Mouse (Mus musculus): Measurements from ENCODE around the gene Zc3h15. TPM values are rescaled to one million over a fixed set of nuclear protein-coding genes. Genes with fewer than 3 reads are reported as not detected.

Gene Zc3h15
- polyA plus RNA-seq, 1 experiment from 2014 or later: 217 TPM

GRCm38 (mm10) chr2:83675681-83676080 is 31.4 kb downstream of the Zc3h15 start:
- no peaks in the 10 kb centered on the region for H3K27me3 ChIP-seq
- no peak overlapping the region for H3K4me2 ChIP-seq
- H3K9me3 ChIP-seq (replicated peaks): no peaks in the 10 kb centered on the region
- 40% methylated on average over 5 of the region's 5 CpGs for WGBS
- no peaks in the 10 kb centered on the region for H3K4me1 ChIP-seq
- H3K9ac ChIP-seq: no peak overlapping the region
- ATAC-seq: peak; percentile 34; the same call in 1 of the 2 replicates
- peaks cover 6% of the 10 kb centered on the region; the same call in 1 of the 2 replicates for H3K36me3 ChIP-seq (ENCODE audit: poor library complexity, severe bottlenecking)
- no peak overlapping the region for H3K4me3 ChIP-seq
- 0 out of 2 replicates have a peak overlapping the region, but pooled peaks have one; percentile 15 for H3K27ac ChIP-seq

GRCm38 (mm10) chr2:83676226-83676870 is 32.1 kb downstream of the Zc3h15 start:
- Histone ChIP-seq H3K27ac (no peak overlapping the region), H3K4me3 (no peak overlapping the region), H3K36me3 (ENCODE audit: poor library complexity, severe bottlenecking) (peaks cover 6% of the 10 kb centered on the region; the same call in 1 of the 2 replicates), H3K27me3 (no peaks in the 10 kb centered on the region), H3K4me1 (no peaks in the 10 kb centered on the region), H3K9ac (no peak overlapping the region), H3K9me3 (replicated peaks) (no peaks in the 10 kb centered on the region), H3K4me2 (no peak overlapping the region)
- 85% methylated on average over 4 of the region's 4 CpGs for WGBS
- ATAC-seq: no peak

DNA sequence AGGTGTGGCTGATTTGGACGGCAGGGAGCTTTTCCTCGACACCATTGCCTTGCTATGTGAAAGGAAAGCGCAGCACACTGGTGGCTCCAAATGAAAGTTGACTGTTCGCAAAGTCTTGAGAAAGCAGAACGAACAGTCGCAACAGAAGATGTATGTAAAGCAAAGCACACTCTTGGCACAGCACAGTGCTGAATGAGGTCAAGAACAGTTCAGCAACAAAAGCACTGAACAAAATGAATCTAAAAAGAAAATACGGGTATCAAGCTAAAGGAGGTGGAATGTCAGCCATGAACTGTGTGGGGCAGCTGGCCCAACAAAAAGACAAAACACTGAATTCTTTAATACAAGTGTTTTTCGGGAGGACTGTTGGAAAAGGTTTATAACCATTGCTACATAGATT is 37.1 kb downstream of the Zc3h15 start:
- WGBS: 83% methylated on average over 8 of the region's 8 CpGs
- no peak overlapping the region for H3K9ac ChIP-seq
- H3K27me3 ChIP-seq: no peaks in the 10 kb centered on the region
- H3K36me3 ChIP-seq (ENCODE audit: poor library complexity, severe bottlenecking): no peaks in the 10 kb centered on the region
- no peaks in the 10 kb centered on the region for H3K4me1 ChIP-seq
- no peak overlapping the region for H3K27ac ChIP-seq
- ATAC-seq: no peak
- H3K4me2 ChIP-seq: no peak overlapping the region
- no peak overlapping the region for H3K4me3 ChIP-seq
- H3K9me3 ChIP-seq (replicated peaks): no peaks in the 10 kb centered on the region

DNA sequence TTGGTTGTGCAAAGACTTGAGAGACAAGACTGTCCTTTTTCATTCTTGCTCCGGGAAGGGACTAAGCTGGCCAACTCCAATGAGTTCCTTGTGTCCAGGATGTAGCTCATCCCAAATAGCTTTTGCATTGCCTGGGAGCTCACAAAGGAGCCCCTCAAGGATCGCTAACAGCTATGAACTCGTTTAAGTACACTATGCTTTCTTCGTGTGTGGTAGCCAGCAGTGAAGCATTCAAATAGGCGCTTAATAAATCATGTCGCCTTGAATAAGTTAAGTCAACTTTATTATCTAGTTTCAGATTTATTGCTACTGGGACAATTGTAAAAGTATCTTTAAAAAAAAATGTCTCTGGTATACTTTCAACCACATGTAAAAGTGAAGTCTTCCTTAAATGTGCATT is 37.5 kb downstream of the Zc3h15 start:
- 79% methylated on average over 6 of the region's 6 CpGs for WGBS
- H3K9ac ChIP-seq: no peak overlapping the region
- H3K27ac ChIP-seq: no peak overlapping the region
- no peak overlapping the region for H3K4me2 ChIP-seq
- no peak overlapping the region for H3K4me3 ChIP-seq
- no peaks in the 10 kb centered on the region for H3K36me3 ChIP-seq (ENCODE audit: poor library complexity, severe bottlenecking)
- H3K4me1 ChIP-seq: no peaks in the 10 kb centered on the region
- H3K9me3 ChIP-seq (replicated peaks): no peaks in the 10 kb centered on the region
- ATAC-seq: no peak
- no peaks in the 10 kb centered on the region for H3K27me3 ChIP-seq

DNA sequence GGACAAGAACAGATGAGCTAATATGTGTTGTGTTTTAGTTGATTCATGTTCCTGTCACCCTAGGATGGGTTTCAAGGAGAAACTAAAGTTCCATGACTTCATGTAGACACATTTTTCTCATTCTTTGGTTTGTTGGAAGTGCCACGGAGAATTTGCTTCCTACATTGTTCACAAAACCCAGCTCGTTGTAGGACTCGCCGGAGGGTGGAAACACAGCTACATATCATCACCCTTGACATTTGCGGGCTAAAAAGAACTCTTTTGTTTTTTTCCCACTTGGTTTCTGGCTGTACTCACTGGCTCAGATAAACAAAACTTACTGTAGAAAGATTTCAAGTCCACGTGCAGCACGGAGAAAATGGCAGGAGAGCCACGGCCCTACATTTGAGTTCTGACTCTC is 38.0 kb downstream of the Zc3h15 start:
- H3K27ac ChIP-seq: no peak overlapping the region
- H3K4me2 ChIP-seq: no peak overlapping the region
- H3K9me3 ChIP-seq (replicated peaks): no peaks in the 10 kb centered on the region
- H3K36me3 ChIP-seq (ENCODE audit: poor library complexity, severe bottlenecking): no peaks in the 10 kb centered on the region
- H3K4me3 ChIP-seq: no peak overlapping the region
- H3K27me3 ChIP-seq: no peaks in the 10 kb centered on the region
- WGBS: 94% methylated on average over 8 of the region's 8 CpGs
- H3K4me1 ChIP-seq: no peaks in the 10 kb centered on the region
- no peak for ATAC-seq
- no peak overlapping the region for H3K9ac ChIP-seq

GRCm38 (mm10) chr2:83683731-83684519 is 39.7 kb downstream of the Zc3h15 start:
- no peak for ATAC-seq
- Histone ChIP-seq H3K36me3 (ENCODE audit: poor library complexity, severe bottlenecking) (no peaks in the 10 kb centered on the region), H3K9me3 (replicated peaks) (no peaks in the 10 kb centered on the region; the same call in 1 of the 2 replicates), H3K4me2 (no peak overlapping the region), H3K27me3 (no peaks in the 10 kb centered on the region), H3K9ac (no peak overlapping the region), H3K4me3 (no peak overlapping the region), H3K4me1 (no peaks in the 10 kb centered on the region), H3K27ac (no peak overlapping the region)
- WGBS: 91% methylated on average over 9 of the region's 9 CpGs

DNA sequence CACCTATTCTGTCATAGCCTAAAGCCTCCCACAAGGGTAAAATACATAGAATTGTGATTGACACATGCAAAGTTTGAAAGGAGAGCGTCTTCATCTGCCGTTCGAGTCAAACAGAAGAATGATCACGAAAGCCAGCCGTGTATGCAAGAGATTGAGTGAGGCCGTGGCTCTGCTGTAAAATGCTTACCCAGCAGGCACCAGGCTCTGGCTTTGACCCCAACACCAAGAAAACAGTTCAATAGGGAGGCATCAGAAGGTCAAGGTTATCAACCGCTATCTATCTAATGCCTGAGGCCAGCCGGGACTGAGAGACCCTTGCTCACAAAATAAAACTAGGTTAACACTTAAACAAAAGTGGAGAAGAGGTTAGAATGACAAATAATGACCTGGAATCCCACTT is 40.5 kb downstream of the Zc3h15 start:
- WGBS: 93% methylated on average over 8 of the region's 8 CpGs

DNA sequence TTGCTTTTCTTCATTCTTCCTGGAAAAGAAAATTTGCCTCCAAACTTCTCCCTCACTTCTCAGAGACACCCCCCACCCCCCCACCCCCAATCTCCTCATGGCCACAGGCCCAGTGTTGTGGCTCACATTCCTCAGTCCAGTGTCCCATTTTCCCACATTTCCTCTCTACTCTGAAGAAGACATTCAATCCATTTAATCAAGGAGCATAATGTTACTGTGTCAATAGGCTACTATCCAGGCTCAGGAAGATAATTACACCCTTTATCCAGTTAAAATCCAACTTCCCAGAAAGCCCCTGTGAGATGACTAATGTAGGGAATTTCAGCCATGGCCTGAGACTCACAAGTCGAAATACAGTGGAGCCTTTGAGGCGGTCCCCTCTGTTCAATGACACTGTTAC is 46.1 kb downstream of the Zc3h15 start:
- Histone ChIP-seq H3K9ac (no peak overlapping the region), H3K27me3 (no peaks in the 10 kb centered on the region), H3K4me2 (no peak overlapping the region), H3K4me1 (peaks cover 13% of the 10 kb centered on the region), H3K9me3 (replicated peaks) (no peaks in the 10 kb centered on the region; the same call in 1 of the 2 replicates), H3K4me3 (no peak overlapping the region), H3K27ac (no peak overlapping the region), H3K36me3 (ENCODE audit: poor library complexity, severe bottlenecking) (peaks cover 3% of the 10 kb centered on the region; the same call in 1 of the 2 replicates)
- 76% methylated on average over 2 of the region's 2 CpGs for WGBS
- no peak for ATAC-seq

More for the DNA sequence above, 40.5 kb downstream of the Zc3h15 start:
- Histone ChIP-seq H3K27me3 (no peaks in the 10 kb centered on the region), H3K36me3 (ENCODE audit: poor library complexity, severe bottlenecking) (peaks cover 3% of the 10 kb centered on the region; the same call in 1 of the 2 replicates), H3K9me3 (replicated peaks) (no peaks in the 10 kb centered on the region; the same call in 1 of the 2 replicates), H3K27ac (no peak overlapping the region), H3K4me2 (no peak overlapping the region), H3K4me1 (no peaks in the 10 kb centered on the region), H3K4me3 (no peak overlapping the region), H3K9ac (no peak overlapping the region)
- ATAC-seq: no peak

DNA sequence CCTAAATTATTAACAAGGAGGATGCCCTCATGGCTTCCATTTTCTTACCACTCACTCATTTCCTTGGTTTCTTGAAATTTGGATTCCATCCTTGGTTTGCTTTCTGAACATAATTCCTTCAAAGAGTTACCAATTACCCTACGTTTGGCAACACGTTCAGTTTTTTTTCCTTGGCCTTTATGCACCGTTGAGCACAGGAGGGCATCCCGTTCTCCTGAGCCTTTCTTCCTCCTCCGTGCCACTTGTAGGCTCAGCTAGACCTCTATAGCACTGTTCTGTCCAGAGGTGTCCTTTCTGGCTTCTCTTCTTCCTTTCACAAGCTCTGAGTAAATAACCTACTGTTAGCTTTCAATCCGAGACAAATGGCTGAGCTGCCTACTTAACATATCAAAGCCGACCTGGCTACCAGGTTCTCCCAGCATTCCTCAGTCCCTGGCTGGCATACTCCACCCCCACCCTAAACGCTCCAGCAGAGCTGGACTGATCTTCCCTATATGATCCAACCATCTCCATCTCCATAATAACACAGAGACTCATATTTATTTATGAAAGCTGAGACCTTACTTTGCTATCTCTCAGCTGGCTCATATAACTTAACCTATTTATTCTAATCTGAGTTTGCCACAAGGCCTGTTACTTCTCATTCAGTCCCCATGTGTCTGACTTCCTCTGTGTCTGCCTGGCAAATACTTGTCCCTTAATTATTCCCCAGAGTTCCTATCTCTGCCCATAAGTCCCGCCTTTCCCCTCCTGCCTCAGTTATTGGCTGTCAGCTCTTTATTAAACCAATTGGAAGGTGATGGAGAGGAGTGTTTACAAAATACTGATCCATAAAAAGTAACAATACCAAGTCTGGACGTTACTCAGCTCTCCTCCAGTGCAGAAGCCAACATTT is 48.7 kb downstream of the Zc3h15 start:
- H3K27ac ChIP-seq: no peak overlapping the region
- no peaks in the 10 kb centered on the region for H3K27me3 ChIP-seq
- peaks cover 13% of the 10 kb centered on the region for H3K4me1 ChIP-seq
- no peak overlapping the region for H3K9ac ChIP-seq
- no peaks in the 10 kb centered on the region; the same call in 1 of the 2 replicates for H3K9me3 ChIP-seq (replicated peaks)
- H3K36me3 ChIP-seq (ENCODE audit: poor library complexity, severe bottlenecking): peaks cover 3% of the 10 kb centered on the region; the same call in 1 of the 2 replicates
- peak; percentile 41; the same call in 1 of the 2 replicates for ATAC-seq
- H3K4me2 ChIP-seq: 0 out of 2 replicates have a peak overlapping the region, but pooled peaks have one; percentile 16
- H3K4me3 ChIP-seq: no peak overlapping the region
- WGBS: 12% methylated on average over 10 of the region's 10 CpGs

DNA sequence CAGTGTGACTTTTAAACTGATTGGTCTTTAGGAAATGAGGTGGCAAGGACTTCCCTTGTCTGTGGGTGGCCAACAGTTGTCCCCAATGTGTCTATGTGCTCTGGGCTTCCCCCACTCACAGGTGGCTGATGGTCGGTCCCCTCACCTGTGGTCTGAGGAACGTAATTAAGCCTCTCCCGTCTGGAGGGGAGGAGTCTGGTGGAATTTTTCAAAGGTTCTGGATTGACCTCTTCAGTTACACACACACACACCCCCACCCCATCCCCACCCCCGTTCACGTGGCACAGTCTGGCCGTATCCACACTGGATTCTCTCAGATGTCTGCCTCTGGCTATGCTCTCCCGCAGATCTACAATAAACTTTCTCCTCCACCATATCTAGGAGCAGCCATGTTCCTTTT is 49.8 kb downstream of the Zc3h15 start:
- Histone ChIP-seq H3K27ac (no peak overlapping the region), H3K4me2 (no peak overlapping the region), H3K36me3 (ENCODE audit: poor library complexity, severe bottlenecking) (peaks cover 3% of the 10 kb centered on the region; the same call in 1 of the 2 replicates), H3K27me3 (no peaks in the 10 kb centered on the region), H3K4me1 (peaks cover 13% of the 10 kb centered on the region), H3K9ac (no peak overlapping the region), H3K4me3 (no peak overlapping the region), H3K9me3 (replicated peaks) (no peaks in the 10 kb centered on the region)
- 89% methylated on average over 7 of the region's 7 CpGs for WGBS
- no peak for ATAC-seq

GRCm38 (mm10) chr2:83695345-83696247 is 51.4 kb downstream of the Zc3h15 start:
- Histone ChIP-seq H3K9me3 (replicated peaks) (no peaks in the 10 kb centered on the region), H3K36me3 (ENCODE audit: poor library complexity, severe bottlenecking) (no peaks in the 10 kb centered on the region), H3K4me3 (no peak overlapping the region), H3K27me3 (no peaks in the 10 kb centered on the region), H3K9ac (no peak overlapping the region), H3K4me2 (no peak overlapping the region), H3K4me1 (peaks cover 13% of the 10 kb centered on the region), H3K27ac (no peak overlapping the region)
- no peak for ATAC-seq
- WGBS: 83% methylated on average over 11 of the region's 11 CpGs
